Mouse (Mus musculus) CH12.LX (cell line): ENCODE data around the gene Mplkip.

ENCODE experiments used
- CHD1 ChIP-seq: IDR thresholded peaks from 2 replicates; pipeline ENCODE4 v1.6.1; 2012; ENCODE audit warnings: low read depth, low read length, improper control_type of control experiment, inconsistent platforms
- CTCF ChIP-seq, 2 experiments: IDR thresholded peaks in 1 of 2; conservative IDR thresholded peaks in 1 of 2; 2 replicates each; pipeline ENCODE4 v1.5.1; 2011 to 2012; ENCODE audit warnings: low read depth in 2 of 2, low read length in 2 of 2, improper control_type of control experiment in 1 of 2, inconsistent platforms in 1 of 2, mild to moderate bottlenecking in 1 of 2, moderate library complexity in 1 of 2
- E2F4 ChIP-seq: IDR thresholded peaks from 2 replicates; pipeline ENCODE4 v1.6.1; 2011; ENCODE audit warnings: low read depth, low read length, improper control_type of control experiment; ENCODE audit not compliant: insufficient replicate concordance
- EP300 ChIP-seq: IDR thresholded peaks from 2 replicates; pipeline ENCODE4 v1.6.1; 2011; ENCODE audit warnings: low read length, improper control_type of control experiment
- GABPA ChIP-seq: IDR thresholded peaks from 2 replicates; pipeline ENCODE4 v1.6.1; 2012; ENCODE audit warnings: low read depth, low read length, improper control_type of control experiment, inconsistent platforms; ENCODE audit not compliant: insufficient replicate concordance
- IRF4 ChIP-seq: IDR thresholded peaks from 2 replicates; pipeline ENCODE4 v1.6.1; 2014; ENCODE audit warnings: low read depth, mild to moderate bottlenecking, inconsistent platforms, low read length, improper control_type of control experiment
- MAX ChIP-seq: IDR thresholded peaks from 2 replicates; pipeline ENCODE4 v1.6.1; 2011; ENCODE audit warnings: low read length, improper control_type of control experiment
- MAZ ChIP-seq: IDR thresholded peaks from 2 replicates; pipeline ENCODE4 v1.6.1; 2012; ENCODE audit warnings: low read depth, mild to moderate bottlenecking, inconsistent platforms, low read length, improper control_type of control experiment, moderate library complexity
- POLR2A ChIP-seq: IDR thresholded peaks from 2 replicates; pipeline ENCODE4 v1.6.1; 2011; ENCODE audit warnings: low read depth, mild to moderate bottlenecking, improper control_type of control experiment, low read length
- RCOR1 ChIP-seq: conservative IDR thresholded peaks from 2 replicates; pipeline ENCODE4 v1.6.1; 2012; ENCODE audit warnings: low read depth, mild to moderate bottlenecking, inconsistent platforms, low read length, improper control_type of control experiment
- SMC3 ChIP-seq: IDR thresholded peaks from 2 replicates; pipeline ENCODE4 v1.6.1; 2011; ENCODE audit warnings: low read depth, low read length, improper control_type of control experiment
- USF1 ChIP-seq: IDR thresholded peaks from 2 replicates; pipeline ENCODE4 v1.6.1; 2014; ENCODE audit warnings: low read depth, mild to moderate bottlenecking, inconsistent platforms, low read length, improper control_type of control experiment
- ZKSCAN1 ChIP-seq: IDR thresholded peaks from 2 replicates; pipeline ENCODE4 v1.6.1; 2012; ENCODE audit warnings: low read depth, inconsistent platforms, low read length, improper control_type of control experiment, borderline replicate concordance

- TF ChIP-seq CTCF (conservative IDR thresholded peaks at IDR 0.05 in 1 of 2, IDR thresholded peaks at IDR 0.05 in 1 of 2; ENCODE audit: low read depth in 2 of 2, low read length in 2 of 2) (no peak), POLR2A (no peak), SMC3 (no peak), CHD1 (no peak), MAZ (no peak), E2F4 (no peak), GABPA (no peak), MAX (no peak), ZKSCAN1 (no peak), IRF4 (no peak), RCOR1 (no peak), USF1 (no peak), EP300 (no peak)
Observed at GRCm38 (mm10) chr13:17708784-17709311, 13.9 kb downstream of the Mplkip start.
